Mouse (Mus musculus) megakaryocyte, adult 5-6 weeks (primary cell): ENCODE data around the gene Mdga1. TPM values are rescaled to one million over a fixed set of nuclear protein-coding genes. Genes with fewer than 3 reads are reported as not detected.

Experiments used
- ATAC-seq: 2 replicates; pipeline ENCODE4 v1.8.0; 2016; ENCODE audit warnings: mild to moderate bottlenecking, inconsistent platforms; ENCODE audit not compliant: poor library complexity, severe bottlenecking
- total RNA-seq, 2 experiments: library from RNA; stranded (forward) in 1 of 2; stranded (reverse) in 1 of 2; fragments of 153-499, 151-499 nt in 1 of 2; fragments of 221-1000, 200-1000 nt in 1 of 2; gene quantifications; 2 replicates each; pipeline versions ENCODE4 v1.2.3 to v1.2.4; 2015 to 2017

The Mdga1 gene
- total RNA-seq, 2 experiments from 2014 or later: 2.1 to 3.4 TPM

DNA sequence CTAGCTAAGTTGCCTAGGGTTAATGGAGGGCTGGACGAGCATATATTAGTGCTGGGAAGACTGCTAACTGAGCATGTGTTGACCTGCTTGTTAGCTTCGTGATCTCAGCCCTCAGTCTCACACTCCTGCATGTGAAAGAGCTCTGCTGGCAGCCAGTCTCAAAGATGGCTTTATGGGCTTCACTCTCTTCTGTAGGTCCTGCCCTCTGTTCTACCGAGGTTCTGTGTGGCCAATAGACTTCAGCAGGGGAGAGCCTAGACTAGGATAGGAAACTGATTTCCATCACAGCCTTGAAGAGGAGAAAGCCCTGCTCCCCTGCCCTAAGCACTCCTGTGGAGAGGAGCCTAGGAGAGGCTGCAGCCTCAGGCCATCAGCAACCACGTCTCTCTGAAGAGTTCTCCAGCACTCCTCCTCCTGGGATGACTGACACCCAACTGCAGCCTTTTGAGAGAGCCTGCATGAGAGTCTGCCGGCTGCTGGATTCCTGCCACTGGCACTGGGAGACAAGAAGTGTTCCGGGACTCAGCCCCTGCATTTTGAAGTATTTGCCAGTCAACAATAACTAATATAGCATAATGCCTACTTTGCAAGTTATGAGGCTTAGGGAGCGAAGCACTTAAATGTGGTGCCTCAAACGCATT lies 116.9 kb downstream of the Mdga1 start:
- no peak for ATAC-seq

DNA sequence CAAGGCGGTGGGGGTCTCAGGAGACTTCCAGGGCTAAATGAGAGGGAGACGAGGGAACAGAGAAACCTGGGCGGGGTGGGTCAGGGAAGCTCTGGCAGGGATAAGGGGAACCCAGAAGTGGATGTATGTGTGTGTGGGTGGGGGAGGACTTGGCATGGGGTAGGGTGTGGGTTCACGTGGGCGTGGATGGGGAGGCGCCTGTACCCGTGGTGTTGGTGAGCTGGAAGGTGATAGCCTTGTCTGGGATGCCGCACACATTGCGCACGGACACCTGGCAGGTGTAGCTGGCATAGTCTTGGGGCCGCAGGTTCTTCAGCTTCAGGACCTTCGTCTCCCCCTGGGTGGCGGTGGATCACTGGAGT lies 120.5 kb downstream of the Mdga1 start:
- no peak for ATAC-seq

DNA sequence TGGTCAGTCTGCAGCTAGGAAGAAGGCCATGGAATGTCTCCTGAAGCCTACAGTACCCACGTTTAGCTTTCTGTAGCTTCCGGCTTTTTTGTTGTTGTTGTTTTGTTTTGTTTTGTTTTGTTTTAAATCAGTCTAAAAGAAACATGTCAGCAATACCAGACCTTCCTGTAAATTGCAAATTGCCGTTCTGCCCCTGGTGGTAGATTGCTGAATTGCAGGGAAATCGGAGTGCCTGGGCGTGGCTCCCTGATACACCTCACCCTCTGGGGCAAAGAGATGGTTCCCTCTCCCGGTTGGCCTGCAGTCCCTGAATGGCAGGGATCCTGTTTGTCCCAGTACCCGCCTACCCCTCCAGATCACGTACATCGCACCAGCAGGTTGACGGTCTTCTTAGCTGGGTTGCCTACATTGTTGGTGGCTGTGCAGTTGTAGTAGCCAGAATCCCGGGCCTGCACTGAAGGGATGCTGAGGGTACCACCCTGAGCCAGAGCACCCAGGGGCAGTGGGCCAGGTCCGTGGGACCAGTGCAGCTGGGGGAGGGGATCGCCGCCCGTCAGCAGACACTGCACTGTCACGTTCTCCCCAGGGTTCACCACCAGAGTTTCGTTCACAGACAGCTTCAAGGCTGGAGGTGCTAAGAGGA lies 121.0 kb downstream of the Mdga1 start:
- ATAC-seq: peak; percentile 82

DNA sequence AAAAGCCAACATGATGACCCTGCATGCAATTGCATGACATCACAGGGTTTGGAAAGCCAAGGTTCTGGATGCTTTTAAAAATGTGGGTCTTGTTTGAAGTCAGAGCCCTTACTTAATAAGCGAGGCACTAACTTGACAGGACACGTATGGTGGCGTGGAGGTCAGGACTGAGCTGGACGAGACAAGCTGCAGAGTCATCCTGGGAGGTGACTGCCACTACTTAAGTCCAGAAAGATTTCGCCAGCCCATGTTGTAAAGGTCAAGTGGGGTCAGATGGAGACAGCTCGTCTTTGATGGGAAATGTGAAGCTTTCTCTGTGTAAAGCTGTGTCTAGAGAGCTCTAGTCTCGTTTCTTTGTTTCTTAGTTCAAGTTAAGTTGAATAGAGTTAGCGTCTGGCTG lies 122.6 kb downstream of the Mdga1 start:
- no peak for ATAC-seq

DNA sequence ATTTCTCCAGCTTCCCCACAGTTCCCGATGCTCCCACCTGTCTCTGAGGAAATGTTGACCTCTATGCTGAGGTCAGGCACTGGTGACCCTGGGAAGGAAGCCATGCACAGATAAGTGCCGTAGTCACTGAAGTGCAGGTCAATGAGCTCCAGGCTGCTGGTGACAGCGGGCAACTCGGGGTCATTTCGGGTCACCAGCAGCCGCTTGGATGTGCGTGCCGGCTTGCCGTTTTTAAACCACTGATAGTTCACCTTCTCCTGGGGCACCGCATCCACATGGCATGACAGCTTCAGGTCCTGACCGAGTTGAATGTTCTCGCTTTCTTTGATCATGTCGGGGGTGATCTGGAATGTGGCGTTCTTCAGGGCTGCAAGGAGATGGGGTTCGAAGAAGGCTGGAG lies 123.6 kb downstream of the Mdga1 start:
- no peak for ATAC-seq

DNA sequence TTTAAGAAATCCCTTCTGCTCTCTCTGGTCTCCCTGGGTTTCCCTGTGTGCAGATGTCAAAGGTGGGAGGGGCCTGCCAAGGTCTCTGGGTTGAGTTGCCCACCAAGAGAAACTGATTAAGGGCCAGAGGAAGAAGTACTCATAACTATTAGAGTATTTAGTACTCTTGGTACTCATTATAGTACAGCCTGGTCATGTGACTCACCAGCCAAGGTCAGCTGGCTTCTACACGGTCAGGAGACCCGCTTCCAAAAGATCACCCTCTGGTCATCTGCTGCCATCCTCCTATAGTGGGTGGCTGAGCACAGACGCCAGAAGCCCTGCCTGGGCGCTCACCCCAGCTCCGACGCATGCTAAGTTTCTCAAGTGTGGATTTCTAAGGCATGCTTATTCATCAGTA lies 124.9 kb downstream of the Mdga1 start:
- no peak for ATAC-seq

DNA sequence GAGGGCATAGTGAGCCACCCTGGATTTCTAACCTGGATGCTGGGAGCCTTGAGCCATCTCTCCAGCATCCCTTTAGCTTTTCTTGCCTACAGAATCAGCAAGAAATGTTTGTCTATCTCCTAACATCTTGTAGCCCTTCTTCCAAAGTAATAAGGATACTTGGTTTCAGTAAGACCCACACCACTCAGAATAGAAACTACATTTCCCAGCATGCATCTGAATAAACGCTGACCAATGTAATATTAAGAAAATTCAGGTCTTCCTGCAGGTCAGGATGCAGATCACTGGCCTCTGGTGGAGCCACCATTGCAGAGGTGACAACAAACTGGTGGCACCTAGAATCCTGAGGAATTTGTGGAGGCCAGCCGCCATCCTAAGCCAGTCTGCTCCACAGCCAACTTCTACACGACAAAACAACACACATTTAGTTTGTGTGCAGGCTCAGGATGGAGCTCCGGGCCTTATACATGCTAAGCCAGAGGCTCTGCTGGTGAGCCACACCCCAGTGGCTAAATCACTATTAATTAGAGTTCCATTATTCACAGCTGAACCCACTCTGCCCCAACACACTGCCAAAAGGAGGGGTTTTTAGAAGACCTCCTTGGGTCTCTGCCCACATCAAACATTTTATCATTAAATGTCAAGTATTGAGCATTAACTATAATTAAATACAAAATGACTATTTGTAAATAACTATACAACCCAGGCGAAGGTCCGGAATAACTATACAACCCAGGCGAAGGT lies 126.3 kb downstream of the Mdga1 start:
- ATAC-seq: no peak

DNA sequence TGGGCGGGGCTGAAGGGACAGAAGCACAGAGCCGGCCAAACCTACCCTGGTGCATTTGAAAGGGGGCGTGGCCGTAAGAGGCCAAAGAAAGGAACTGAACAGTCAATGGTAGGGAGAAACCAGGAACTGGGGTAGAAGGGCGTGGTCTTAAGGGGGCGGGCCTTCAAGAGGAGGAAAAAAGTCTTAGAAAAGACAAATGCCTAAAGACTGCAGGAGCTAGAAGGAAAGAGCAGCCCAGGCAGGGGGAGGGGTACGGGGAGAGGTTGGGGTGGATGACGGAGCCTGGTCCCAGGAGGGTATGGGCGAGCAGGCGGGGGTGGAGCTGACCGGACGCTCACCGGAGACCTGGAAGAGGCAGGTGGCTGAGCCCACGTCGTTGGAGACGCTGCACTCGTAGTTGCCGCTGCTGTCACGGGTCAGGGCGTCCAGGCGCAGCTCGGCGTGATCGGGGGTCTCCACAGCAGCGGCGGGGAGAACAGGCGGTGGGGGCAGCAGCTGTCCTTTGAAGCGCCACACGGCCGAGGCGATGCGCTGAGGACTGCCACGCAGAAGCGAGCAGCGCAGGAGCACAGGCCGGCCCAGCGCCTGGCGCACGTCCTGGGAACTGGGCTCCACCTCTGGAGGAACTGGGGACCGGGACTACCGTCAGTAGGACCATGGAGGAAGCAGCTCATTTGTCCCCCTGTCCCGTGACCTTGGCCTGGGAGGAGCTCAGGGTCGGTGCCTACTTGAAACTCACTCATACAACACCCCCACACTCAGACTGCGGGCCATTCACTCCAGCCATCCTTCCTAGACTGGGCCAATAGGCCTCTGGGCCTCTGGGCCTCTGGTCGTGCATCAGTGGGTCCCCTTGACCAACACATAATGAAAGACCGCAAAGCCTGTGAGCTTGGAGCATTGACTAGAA lies 127.9 kb downstream of the Mdga1 start:
- ATAC-seq: peak; percentile 84

DNA sequence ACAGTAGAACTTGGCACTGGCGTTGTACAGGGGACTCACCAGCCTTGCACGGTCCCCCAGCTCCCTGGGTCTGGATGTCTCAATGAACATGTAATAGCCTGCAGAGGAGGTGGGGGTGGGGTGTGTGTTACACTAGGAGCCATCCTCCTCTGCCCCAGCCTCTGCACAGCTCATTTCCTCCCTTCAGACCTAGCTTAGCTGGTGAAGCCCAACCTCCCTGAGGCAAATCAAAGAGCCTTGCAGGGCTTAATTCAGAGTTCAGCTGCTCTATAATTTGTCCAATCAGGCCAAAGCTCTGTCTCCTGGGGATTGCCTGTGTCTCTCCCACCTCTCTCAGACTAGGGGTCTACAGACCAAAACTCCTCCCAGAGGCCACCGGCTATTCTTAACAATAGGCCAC lies 131.9 kb downstream of the Mdga1 start:
- no peak for ATAC-seq

DNA sequence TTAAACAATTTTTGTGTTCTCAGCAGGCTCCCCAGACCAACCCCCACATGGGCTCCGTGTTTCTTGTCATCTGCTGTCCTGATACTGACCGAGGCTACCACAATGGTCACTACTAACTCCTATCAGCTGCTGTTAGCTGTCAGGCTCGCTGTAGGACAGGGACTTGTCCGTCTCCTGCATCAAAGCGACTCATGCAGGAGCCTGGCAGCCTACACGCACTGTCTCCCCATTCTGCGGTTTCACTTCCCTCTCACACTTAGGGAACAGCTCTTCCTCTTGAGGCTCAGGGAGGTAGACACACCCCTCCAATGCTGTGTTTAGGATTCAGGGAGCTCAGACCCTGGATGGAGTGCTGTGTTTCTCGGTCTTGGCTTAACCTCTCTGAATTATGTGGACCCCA lies 132.4 kb downstream of the Mdga1 start:
- ATAC-seq: peak; percentile 74

DNA sequence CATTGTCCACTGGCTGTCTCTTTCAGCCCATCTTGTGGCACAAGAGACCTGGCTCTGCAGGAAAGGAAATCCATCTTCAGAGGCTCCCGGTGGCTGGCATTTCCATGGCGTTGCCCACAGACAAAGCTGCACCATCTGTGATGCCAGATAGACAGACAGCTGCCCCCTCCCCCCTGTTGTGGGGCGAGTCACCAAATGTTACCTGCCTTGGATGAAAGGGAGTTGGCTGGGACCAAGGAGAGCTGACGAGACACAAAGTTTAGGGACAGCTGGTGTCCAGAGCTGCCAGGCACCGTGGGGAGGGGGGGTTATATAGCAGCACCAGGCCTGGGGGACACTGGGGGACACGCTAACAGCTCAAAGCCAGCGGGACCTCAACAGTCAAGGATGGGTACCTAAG lies 135.1 kb downstream of the Mdga1 start:
- no peak for ATAC-seq

DNA sequence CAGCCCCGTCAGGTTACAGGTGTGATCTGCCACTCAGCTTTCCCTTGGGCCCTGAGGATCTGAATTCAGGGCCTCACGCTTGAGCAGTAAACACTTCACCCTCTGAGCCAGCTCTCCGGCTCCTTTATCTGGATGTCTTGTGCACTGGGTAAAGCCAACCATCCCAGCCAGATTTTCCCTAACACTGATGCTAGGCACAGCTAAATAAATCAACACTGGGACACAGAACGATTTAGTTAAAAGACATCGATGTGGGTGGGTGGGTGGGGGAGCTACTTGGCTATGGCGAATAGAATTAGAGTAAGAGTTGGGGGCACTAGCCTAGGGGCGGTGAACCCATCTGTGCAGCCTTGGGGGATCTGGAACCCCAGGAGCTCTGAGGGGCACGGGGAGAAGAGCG lies 135.6 kb downstream of the Mdga1 start:
- ATAC-seq: no peak

DNA sequence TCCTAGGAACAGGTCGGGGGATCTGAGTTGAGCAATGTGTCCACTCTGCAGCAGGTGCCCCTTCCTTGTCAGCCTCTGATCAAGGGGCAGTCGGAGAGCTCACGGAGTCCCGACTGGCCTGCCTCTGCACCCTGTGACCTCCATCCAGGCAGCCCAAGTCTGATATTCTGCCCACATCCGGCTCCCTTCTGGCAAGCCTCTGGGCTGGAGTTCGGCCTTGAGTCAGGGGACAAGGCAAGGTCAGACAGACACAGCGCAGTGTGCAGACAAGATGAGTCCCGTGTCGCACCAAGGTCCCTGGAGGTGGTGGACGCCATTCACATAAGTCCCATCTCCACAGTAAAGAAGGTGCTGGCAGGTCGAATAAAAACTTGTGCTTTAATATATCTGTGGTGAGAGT lies 138.2 kb downstream of the Mdga1 start:
- ATAC-seq: no peak

DNA sequence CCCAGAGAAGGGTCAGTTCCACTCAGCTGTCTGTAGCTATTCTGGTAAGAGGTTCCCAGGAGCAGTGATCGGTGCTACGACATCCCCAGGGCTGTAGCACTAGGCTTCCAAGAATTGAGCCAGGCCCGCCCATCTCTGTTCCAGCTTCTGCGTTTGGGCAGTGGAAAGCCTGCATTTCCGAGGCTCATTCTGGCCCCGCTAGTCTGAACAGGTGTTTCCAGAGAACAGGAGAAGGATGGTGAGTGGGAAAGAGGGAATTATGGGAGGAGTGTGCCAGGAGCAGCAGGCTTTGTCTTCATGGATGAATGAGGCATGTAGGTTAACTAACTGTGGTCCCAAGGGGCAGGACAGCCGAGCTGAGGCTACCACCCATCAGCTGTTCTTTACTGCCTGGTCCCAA lies 140.8 kb downstream of the Mdga1 start:
- no peak for ATAC-seq

DNA sequence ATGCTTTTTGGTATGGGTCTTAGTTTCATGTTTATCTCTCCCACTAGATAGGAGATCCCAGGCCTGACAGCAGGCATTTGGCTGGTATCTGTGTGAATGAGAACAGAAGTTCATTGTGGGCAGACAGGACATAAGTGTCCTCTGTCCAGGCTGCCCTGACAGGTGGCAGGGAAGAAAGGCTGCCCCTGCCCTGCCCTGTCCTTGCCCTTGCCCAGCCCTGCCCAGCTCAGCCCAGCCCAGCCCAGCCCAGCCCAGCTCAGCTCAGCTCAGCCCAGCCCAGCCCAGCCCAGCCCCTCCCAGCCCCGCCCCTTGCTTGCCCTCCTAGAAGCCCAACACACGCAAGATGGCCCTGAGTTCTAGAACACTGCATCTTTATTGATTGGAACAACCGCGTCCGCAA lies 142.3 kb downstream of the Mdga1 start:
- ATAC-seq: no peak

DNA sequence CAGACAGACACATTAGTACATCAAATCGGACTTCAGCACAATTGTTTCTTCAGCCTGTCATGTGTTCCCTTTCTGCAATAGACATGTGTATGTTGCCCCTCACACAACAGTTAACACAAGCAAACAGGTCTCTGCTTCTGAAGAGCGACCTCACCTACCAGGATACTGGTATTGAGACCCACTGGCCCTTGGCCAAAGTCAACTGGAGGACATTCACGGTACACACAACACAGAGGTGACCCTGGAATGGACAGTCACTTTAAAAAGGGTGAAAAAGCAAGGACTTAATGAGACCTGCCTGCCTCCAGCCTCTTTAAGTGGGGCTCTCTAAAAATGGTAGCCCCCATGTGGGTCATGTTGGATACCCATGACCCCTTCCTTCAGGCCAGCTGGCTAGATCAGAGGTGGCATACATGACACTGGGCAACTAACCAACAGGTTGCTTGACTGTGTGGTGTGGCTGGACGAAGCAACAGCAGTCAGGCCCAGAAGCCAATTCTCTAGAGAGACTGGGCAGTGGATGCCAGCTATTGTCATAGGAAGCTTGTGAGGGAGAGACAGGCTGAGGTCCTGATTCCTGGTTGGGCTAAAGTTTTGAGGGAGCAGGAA lies 145.3 kb downstream of the Mdga1 start:
- ATAC-seq: no peak

DNA sequence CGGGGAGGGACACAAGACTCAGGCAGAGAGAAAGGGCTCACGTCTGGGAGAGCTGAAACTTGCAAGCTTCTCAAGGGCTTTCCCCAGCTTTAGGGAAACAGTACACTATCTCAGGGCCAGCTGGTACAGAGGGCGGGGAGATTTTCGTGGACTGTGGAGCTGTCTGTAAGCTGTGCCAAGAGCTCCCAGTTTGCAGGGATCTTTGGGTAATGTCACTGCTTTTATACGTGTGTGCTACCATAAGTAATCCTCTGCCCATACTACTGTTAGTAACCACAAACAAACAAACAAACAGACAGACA lies 145.7 kb downstream of the Mdga1 start:
- no peak for ATAC-seq

DNA sequence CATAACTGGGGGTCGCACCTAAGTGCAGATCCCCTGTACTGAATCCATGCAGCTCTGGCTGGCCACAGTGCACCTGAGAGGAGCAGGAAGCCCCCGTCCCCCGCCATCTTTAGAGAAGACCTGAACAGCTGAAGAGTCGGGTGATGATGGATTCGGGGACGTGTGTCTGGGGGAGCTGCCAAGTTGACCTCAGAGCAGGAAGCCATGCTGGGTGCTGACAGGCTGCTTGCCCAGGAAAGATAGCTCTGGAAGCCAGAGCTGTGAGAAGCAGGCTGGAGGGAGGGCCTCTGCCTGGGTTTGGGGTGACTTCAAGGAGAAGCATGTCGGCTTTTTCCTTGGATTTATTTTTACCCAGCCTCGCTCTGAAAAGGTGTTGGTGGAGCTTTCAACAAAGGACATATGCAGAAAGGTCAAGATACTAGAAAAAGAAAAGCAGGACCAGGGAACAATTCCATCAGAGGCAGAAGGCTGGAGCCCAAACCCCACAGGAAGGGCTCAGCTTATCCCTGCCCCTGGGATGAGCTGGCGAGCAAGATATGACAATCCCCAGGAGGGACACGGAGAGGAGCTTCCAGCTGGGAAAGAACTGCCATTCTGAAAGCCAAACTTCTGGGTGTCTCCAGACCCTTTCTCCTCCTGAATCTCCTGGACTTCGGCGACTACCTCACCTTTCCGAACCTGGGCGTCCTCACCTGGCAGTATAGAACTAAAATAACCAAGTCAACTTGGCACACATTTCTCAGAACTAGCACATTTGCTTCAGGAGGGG lies 146.3 kb downstream of the Mdga1 start:
- ATAC-seq: no peak

DNA sequence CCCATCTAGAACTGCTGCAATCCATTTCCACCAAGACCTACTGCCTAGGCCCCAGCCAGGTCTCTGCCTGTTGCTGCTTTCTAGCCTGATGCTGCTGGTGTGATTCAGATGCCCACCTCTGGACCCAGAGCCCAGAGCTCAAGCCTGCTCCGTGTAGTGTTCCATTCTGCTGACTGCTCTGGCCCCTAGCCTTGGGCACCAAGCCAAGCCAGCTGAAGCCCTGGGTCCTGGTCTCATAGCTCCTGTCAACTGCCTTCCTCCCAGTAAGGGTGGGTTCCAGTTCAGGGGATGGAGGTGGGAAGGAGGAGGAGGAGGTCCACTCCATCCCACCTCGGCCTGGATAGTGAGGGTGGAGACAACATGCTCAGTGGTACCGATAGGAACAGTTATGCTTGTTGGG lies 150.3 kb downstream of the Mdga1 start:
- no peak for ATAC-seq

DNA sequence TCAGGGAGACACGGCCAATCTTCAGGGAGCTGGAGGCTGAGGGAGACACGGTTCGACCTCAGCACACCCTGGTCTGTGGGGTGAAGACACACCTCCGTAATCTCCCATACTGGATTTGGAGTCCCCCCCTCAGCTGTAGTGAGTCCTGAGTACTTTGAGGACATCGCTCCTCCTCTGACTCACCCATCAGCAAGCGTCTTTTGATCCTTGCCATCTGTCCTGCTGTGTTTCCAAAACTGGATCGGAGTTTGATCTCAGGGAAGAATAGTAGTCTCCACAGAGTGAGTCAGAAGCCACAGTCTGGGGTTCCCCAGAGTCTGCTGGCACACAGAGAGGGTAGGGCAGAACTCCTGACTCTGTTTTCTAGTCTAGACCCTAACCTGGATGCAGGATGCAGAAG lies 150.9 kb downstream of the Mdga1 start:
- no peak for ATAC-seq
